Mouse (Mus musculus): ENCODE measurements at regions not wholly inside any gene's neighbourhood (a gene's known extent, or its start where the extent isn't known, plus 50 kb on each side); places are given as distances from the start of the nearest gene placed in this dataset.
"Not testable (repeated sequence)": the region's sequence is repeated elsewhere in the genome, so short reads cannot be mapped to it uniquely, and the experiment has no call there.

GRCm38 (mm10) chr11:14136142-14136541 lies 462.9 kb upstream of the Pom121l12 start:
- DNase-seq: no peak

- not testable (repeated sequence) for DNase-seq
Observed at GRCm38 (mm10) chr11:14142376-14142775, 456.7 kb upstream of the Pom121l12 start.

DNA sequence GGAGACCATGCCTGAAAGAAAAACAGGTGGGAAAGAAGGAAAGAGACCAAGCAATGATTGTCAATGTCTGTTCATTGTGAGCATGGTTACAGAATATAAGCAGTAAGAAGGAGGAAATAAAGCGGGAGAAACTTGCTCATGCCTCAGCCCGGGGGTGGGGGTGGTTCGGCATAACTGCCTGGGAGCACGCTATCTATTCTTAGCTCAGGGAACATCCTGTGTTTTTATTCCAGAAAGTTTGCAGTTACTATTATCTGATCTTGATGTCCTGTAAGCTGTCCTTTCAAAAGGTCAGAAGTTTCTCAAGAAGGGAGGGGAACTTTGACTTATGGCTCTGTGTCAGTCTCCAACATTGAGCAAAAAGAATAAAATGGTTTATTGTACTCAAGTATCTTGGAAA lies 451.4 kb upstream of the Pom121l12 start:
- no peak for DNase-seq

GRCm38 (mm10) chr11:14159366-14159765 lies 439.7 kb upstream of the Pom121l12 start:
- no peak for DNase-seq

DNA sequence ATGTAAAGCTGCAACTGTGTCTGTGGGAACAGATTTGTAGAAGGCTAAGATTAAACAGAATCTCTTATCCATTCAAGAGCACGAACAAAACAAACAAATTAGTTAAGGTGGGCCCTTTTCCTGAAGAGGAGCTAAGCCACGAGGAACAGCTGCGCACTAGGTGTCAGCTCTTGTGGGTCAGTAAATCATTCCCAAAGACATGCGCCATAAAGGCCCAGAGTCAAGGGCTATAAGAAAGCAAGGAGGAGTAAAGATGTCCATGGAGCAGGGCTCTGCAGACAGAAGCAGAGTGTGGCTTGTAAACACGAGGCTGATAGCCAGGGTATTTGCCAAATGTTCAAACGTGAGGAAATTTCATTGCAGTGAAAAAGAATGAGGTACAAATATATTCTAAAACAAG lies 429.6 kb upstream of the Pom121l12 start:
- DNase-seq: no peak

GRCm38 (mm10) chr11:14174594-14174993 lies 424.5 kb upstream of the Pom121l12 start:
- DNase-seq: no peak

- no peak for DNase-seq
Observed at GRCm38 (mm10) chr11:14182020-14182419, 417.1 kb upstream of the Pom121l12 start.

DNA sequence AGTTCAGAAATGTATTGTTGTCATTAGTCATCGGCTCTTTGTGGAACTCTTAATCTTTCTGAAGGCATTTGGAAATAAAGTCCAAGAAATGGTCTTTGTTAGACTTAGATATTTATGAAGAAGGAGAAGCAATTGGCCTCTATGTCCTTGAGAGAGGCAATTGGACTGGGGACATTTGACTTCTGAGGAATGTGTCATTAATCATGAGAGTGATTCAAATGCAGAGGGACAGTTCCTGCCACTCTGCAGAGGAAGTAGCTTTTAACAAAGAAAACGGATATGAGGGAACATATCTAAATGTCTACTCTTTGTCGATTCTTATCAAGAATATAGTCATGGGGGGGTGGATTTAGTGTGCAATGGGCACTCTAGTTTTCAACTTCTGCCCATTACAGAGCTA lies 416.6 kb upstream of the Pom121l12 start:
- DNase-seq: peak; percentile 12

DNA sequence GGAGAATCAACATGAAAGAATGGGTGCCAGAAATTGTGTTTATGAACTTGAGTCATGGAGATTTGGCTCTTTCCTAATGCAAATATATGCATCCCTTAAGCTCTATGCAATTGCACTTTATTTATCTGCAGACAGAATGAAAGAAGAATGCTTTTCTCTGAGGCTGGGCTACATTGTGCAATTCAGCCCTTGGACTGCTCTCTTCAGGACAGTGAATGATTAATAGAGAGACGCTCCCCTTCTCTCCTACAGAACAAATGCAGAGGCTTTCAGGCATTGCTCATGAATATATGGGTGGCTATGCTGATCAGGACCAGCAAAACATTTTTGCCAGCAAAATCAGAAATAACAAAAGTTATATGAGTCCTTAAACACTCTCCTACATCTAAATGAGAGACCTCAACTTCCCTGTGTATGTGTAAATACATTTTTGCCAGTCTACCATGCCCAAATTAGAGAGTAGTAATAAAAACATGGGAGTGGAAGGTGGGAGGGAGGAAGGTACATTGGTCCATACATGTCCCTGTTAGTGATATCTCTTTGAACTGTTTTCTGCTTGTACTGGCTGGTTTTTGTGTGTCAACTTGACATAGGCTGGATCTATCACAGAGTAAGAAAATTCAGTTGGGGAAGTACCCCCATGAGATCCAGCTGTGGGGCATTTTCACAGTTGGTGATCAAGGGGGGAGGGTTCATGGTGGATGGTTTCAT lies 415.7 kb upstream of the Pom121l12 start:
- DNase-seq: peak; percentile 14

DNA sequence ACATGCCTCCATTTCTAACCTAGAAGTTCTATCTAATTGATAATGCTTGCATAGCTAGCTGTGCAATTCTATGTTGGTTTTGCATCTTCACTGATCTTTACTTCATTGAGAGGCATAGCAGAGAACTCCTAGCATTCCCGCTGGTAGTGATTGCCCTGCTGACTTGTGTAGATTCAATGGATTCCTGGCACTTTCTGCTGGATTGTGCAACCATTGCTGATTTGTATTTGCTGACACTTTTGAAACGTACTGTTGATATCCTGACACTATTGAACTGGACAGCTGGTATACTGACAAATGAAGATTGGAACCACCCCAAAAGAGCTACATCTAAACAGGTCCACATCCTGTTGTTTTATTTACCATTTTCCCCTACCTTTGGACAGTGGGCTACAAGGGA lies 404.0 kb upstream of the Pom121l12 start:
- no peak for DNase-seq
